Mouse (Mus musculus): ENCODE data around the gene Mrnip. TPM values are rescaled to one million over a fixed set of nuclear protein-coding genes. Genes with fewer than 3 reads are reported as not detected.

The Mrnip gene
- polyA plus RNA-seq, 1 experiment from 2014 or later: 39.2 TPM

DNA sequence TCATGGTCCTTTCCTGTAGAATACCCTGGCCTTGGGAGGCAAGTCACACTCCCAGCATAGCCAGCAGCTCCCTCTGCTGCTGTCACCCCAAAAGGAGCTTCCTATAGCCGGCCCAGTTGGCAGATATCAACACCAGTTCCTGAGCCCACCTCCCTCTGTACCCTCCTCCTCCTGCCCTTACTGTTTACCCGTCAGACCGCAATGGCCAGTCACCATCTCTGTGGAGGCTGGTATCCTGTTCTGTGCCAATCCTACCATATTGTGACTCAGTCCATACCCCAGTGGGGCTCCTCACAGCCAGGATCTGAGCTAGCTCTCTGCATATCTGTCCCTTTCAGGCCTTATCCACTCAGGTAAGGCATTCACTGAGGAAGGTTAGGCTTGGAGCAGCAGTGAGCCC lies 28.7 kb upstream of the Mrnip start:
- Histone ChIP-seq H3K4me1 (ENCODE audit: control insufficient read depth, insufficient read depth, low read length) (no peaks in the 10 kb centered on the region), H3K27ac (ENCODE audit: low read length) (no peak overlapping the region), H3K4me2 (ENCODE audit: low read length) (no peak overlapping the region), H3K27me3 (ENCODE audit: control insufficient read depth, insufficient read depth, low read depth, low read length) (no peaks in the 10 kb centered on the region), H3K9me3 (replicated peaks; ENCODE audit: control insufficient read depth, low read length, poor library complexity, severe bottlenecking) (no peaks in the 10 kb centered on the region), H3K36me3 (ENCODE audit: control insufficient read depth, insufficient read depth, low read length) (peaks cover 57% of the 10 kb centered on the region), H3K9ac (ENCODE audit: low read depth, low read length) (no peak overlapping the region), H3K4me3 (ENCODE audit: low read depth, low read length) (no peak overlapping the region)
- WGBS: 88% methylated on average over 3 of the region's 3 CpGs
- no peak for ATAC-seq

DNA sequence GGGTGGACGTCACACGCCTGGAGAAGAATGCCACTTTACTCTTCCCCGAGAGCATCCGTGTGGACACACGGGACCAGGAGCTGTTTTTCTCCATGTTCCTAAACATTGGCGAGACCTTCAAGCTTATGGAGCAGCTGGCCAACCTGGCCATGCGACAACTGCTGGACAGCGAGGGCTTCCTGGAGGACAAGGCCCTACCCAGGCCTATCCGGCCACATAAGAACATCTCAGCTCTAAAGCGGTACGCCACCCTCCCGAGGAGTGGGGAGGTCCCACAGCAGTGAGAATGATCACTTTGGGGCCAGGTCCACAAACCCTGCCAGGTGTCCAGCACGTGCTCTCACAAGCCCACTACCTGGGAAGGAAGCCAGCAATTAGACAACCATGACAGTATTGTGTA lies 28.1 kb upstream of the Mrnip start:
- H3K36me3 ChIP-seq (ENCODE audit: control insufficient read depth, insufficient read depth, low read length): peaks cover 57% of the 10 kb centered on the region
- H3K4me2 ChIP-seq (ENCODE audit: low read length): no peak overlapping the region
- H3K4me3 ChIP-seq (ENCODE audit: low read depth, low read length): no peak overlapping the region
- no peak for ATAC-seq
- H3K27ac ChIP-seq (ENCODE audit: low read length): no peak overlapping the region
- WGBS: 96% methylated on average over 13 of the region's 13 CpGs
- H3K4me1 ChIP-seq (ENCODE audit: control insufficient read depth, insufficient read depth, low read length): no peaks in the 10 kb centered on the region
- H3K9ac ChIP-seq (ENCODE audit: low read depth, low read length): no peak overlapping the region
- H3K27me3 ChIP-seq (ENCODE audit: control insufficient read depth, insufficient read depth, low read depth, low read length): no peaks in the 10 kb centered on the region
- no peaks in the 10 kb centered on the region for H3K9me3 ChIP-seq (replicated peaks; ENCODE audit: control insufficient read depth, low read length, poor library complexity, severe bottlenecking)

DNA sequence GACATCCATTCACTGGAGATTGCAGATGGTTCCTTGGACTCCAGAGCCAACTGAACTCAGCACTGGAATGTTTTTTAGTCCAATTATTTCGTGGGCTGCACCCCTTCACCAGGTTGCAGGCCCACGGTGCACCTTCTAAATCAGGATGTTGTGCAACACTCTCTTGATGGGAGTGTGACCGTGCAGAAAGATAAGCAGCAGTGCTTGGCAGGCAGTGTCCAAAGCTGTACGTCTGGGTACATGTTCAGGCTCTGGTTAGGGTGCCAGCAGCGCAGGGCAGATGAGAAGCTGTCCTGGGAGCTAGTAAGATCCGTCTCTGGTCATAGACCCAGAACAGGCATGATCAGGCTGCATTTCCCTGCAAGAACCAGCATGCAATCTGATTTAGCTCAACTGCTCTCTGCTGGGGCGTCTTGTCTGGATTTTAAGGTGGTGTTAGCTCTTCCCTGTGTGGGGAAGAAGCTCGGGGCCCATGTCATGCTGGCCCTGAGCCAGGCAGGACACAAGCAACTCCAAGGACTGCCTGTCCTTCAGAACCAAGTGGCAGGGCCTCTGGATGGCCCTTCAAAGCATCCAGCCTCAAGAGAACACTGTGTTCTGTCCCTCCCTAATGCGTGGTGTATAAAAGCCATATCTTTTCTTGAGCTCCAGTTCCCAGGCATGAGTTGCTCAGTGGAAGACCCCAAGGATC lies 26.8 kb upstream of the Mrnip start:
- Histone ChIP-seq H3K36me3 (ENCODE audit: control insufficient read depth, insufficient read depth, low read length) (peaks cover 60% of the 10 kb centered on the region), H3K4me2 (ENCODE audit: low read length) (no peak overlapping the region), H3K27me3 (ENCODE audit: control insufficient read depth, insufficient read depth, low read depth, low read length) (no peaks in the 10 kb centered on the region), H3K9ac (ENCODE audit: low read depth, low read length) (no peak overlapping the region), H3K4me3 (ENCODE audit: low read depth, low read length) (no peak overlapping the region), H3K4me1 (ENCODE audit: control insufficient read depth, insufficient read depth, low read length) (no peaks in the 10 kb centered on the region), H3K27ac (ENCODE audit: low read length) (no peak overlapping the region), H3K9me3 (replicated peaks; ENCODE audit: control insufficient read depth, low read length, poor library complexity, severe bottlenecking) (no peaks in the 10 kb centered on the region)
- no peak for ATAC-seq
- WGBS: 88% methylated on average over 9 of the region's 9 CpGs

DNA sequence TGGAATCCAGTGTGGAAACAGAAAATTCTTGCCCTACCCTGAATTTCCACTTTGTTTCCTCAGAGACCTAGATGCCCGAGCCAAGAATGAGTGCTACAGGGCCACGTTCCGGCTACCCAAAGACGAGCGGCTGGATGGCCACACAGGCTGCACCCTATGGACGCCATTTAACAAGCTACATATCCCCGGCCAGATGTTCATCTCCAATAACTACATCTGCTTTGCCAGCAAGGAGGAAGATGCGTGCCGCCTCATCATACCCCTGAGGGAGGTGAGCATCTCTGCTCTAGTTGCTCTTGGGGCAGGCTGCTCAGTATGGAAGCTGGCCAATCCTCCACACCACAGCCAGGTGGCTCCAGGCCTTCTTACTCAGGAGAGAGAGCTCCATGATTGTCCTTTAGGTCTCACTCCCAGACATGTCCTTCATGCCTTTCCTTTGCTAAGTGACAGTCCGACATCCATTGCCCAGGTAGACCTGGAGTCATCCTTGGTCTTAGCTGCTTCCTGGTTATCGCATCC lies 26.2 kb upstream of the Mrnip start:
- Histone ChIP-seq H3K4me1 (ENCODE audit: control insufficient read depth, insufficient read depth, low read length) (no peaks in the 10 kb centered on the region), H3K36me3 (ENCODE audit: control insufficient read depth, insufficient read depth, low read length) (peaks cover 60% of the 10 kb centered on the region), H3K27ac (ENCODE audit: low read length) (no peak overlapping the region), H3K27me3 (ENCODE audit: control insufficient read depth, insufficient read depth, low read depth, low read length) (no peaks in the 10 kb centered on the region), H3K4me2 (ENCODE audit: low read length) (no peak overlapping the region), H3K4me3 (ENCODE audit: low read depth, low read length) (no peak overlapping the region), H3K9ac (ENCODE audit: low read depth, low read length) (no peak overlapping the region), H3K9me3 (replicated peaks; ENCODE audit: control insufficient read depth, low read length, poor library complexity, severe bottlenecking) (no peaks in the 10 kb centered on the region)
- no peak for ATAC-seq
- WGBS: 96% methylated on average over 11 of the region's 11 CpGs

DNA sequence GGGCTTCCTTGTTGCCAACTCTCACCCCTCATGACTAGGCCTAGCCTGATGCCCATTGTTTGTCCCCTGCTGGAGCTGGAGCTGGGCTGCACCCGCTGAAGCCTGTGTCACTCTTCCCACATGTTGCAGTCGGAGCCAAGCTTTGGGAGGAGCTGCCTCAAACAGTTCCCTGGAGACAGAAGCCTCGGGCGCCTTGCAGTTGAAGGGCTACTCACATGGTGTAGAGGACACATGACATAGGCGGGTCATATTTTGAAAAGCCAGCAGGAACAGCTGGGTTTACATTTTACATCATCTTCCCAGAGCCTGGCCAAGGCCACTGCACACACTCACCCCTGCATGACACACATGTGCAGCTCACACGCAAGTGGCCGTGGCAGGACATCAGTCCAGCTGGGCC lies 25.0 kb upstream of the Mrnip start:
- Histone ChIP-seq H3K9ac (ENCODE audit: low read depth, low read length) (no peak overlapping the region), H3K4me1 (ENCODE audit: control insufficient read depth, insufficient read depth, low read length) (no peaks in the 10 kb centered on the region), H3K9me3 (replicated peaks; ENCODE audit: control insufficient read depth, low read length, poor library complexity, severe bottlenecking) (no peaks in the 10 kb centered on the region), H3K36me3 (ENCODE audit: control insufficient read depth, insufficient read depth, low read length) (peaks cover 65% of the 10 kb centered on the region), H3K27me3 (ENCODE audit: control insufficient read depth, insufficient read depth, low read depth, low read length) (no peaks in the 10 kb centered on the region), H3K4me2 (ENCODE audit: low read length) (no peak overlapping the region), H3K27ac (ENCODE audit: low read length) (no peak overlapping the region), H3K4me3 (ENCODE audit: low read depth, low read length) (no peak overlapping the region)
- no peak for ATAC-seq
- WGBS: 93% methylated on average over 7 of the region's 7 CpGs

DNA sequence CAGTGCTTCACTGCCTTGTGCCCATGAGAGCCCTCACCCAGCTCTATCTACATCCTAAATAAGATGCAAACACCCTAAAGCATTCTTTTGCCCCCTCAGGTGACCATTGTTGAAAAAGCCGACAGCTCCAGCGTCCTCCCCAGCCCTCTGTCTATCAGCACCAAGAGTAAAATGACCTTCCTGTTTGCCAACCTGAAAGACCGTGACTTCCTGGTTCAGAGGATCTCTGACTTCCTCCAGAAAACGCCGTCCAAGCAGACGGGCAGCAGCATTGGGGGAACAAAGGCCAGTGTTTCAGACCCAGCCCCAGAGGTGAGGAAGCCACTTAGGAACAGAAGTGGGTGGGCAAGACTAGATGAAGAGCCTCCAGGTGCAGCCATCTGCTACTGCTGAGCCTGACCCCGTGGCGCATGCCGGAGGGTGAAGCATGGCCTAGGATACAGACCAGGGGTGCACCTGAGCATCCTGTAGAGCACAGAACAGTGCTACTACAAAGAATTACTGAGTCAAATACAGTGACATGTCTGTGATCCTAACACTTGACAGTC lies 24.6 kb upstream of the Mrnip start:
- H3K4me1 ChIP-seq (ENCODE audit: control insufficient read depth, insufficient read depth, low read length): no peaks in the 10 kb centered on the region
- H3K9ac ChIP-seq (ENCODE audit: low read depth, low read length): no peak overlapping the region
- peaks cover 67% of the 10 kb centered on the region for H3K36me3 ChIP-seq (ENCODE audit: control insufficient read depth, insufficient read depth, low read length)
- H3K27me3 ChIP-seq (ENCODE audit: control insufficient read depth, insufficient read depth, low read depth, low read length): no peaks in the 10 kb centered on the region
- no peak overlapping the region for H3K4me2 ChIP-seq (ENCODE audit: low read length)
- WGBS: 90% methylated on average over 9 of the region's 9 CpGs
- ATAC-seq: no peak
- H3K27ac ChIP-seq (ENCODE audit: low read length): no peak overlapping the region
- no peak overlapping the region for H3K4me3 ChIP-seq (ENCODE audit: low read depth, low read length)
- H3K9me3 ChIP-seq (replicated peaks; ENCODE audit: control insufficient read depth, low read length, poor library complexity, severe bottlenecking): no peaks in the 10 kb centered on the region

DNA sequence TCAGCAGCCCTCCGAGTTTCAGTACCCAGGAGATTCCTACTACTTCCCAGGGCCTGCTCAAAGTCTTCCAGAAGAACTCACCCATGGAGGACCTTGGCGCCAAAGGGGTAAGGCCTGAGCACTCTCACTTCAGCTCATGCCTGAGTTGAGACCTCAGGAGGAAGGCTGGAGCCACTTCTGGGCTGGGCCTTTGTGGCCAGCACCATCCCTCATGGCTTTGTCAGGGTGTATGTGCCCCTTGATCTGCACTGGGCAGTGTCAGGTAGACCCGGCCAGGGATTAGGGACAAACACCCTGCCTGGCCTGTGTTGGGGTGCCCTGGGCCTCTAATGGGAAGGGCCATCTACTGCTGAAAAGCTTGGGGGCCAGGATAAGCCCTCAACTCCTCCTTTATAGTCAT lies 22.9 kb upstream of the Mrnip start:
- no peak overlapping the region for H3K9ac ChIP-seq (ENCODE audit: low read depth, low read length)
- no peak overlapping the region for H3K4me3 ChIP-seq (ENCODE audit: low read depth, low read length)
- H3K27me3 ChIP-seq (ENCODE audit: control insufficient read depth, insufficient read depth, low read depth, low read length): no peaks in the 10 kb centered on the region
- H3K9me3 ChIP-seq (replicated peaks; ENCODE audit: control insufficient read depth, low read length, poor library complexity, severe bottlenecking): no peaks in the 10 kb centered on the region
- no peaks in the 10 kb centered on the region for H3K4me1 ChIP-seq (ENCODE audit: control insufficient read depth, insufficient read depth, low read length)
- no peak overlapping the region for H3K4me2 ChIP-seq (ENCODE audit: low read length)
- H3K36me3 ChIP-seq (ENCODE audit: control insufficient read depth, insufficient read depth, low read length): peaks cover 64% of the 10 kb centered on the region
- 87% methylated on average over 3 of the region's 3 CpGs for WGBS
- ATAC-seq: no peak
- no peak overlapping the region for H3K27ac ChIP-seq (ENCODE audit: low read length)

- no peak overlapping the region for H3K4me2 ChIP-seq (ENCODE audit: low read length)
- H3K4me1 ChIP-seq (ENCODE audit: control insufficient read depth, insufficient read depth, low read length): no peaks in the 10 kb centered on the region
- peaks cover 75% of the 10 kb centered on the region for H3K36me3 ChIP-seq (ENCODE audit: control insufficient read depth, insufficient read depth, low read length)
- H3K9me3 ChIP-seq (replicated peaks; ENCODE audit: control insufficient read depth, low read length, poor library complexity, severe bottlenecking): no peaks in the 10 kb centered on the region
- H3K4me3 ChIP-seq (ENCODE audit: low read depth, low read length): no peak overlapping the region
- 83% methylated on average over 9 of the region's 9 CpGs for WGBS
- ATAC-seq: no peak
- H3K27ac ChIP-seq (ENCODE audit: low read length): no peak overlapping the region
- H3K9ac ChIP-seq (ENCODE audit: low read depth, low read length): no peak overlapping the region
- no peaks in the 10 kb centered on the region for H3K27me3 ChIP-seq (ENCODE audit: control insufficient read depth, insufficient read depth, low read depth, low read length)
Measured at GRCm38 (mm10) chr11:50154166-50154565, 20.1 kb upstream of the Mrnip start.

DNA sequence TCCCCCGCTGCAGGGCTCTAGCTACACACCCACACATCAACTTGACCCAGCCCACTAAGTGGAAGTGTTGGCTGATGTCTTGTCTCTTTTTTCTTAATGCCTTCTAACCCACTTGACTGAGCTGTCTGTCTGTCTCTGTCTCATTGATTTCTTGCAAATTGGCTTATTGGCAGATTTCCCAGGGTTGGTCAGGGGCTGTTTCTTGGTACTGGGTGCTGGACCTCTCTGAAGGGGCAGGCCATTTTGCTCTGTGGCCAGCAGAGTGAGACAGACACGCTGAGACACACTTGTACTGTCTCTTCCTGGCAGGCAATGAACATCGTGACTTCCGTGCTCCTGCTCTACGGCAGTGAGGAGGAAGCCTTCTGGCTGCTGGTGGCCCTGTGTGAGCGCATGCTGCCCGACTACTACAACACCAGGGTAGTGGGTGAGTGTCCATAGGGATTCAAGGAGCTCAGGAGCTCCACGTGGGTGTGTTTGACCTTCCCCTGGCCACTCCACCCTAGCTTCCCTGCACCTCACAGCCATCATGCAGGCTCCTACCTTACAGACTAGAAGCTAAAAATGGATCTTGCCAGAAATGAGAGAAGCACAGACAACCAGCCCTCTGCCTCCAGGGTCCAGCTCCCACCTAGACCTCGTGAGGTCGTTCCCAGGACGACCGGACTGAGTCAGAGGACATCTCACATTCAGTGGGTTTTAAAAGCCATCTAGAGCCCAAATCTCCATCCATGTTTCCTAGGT lies 19.3 kb upstream of the Mrnip start:
- Histone ChIP-seq H3K4me1 (ENCODE audit: control insufficient read depth, insufficient read depth, low read length) (no peaks in the 10 kb centered on the region), H3K36me3 (ENCODE audit: control insufficient read depth, insufficient read depth, low read length) (peaks cover 75% of the 10 kb centered on the region), H3K4me2 (ENCODE audit: low read length) (no peak overlapping the region), H3K9ac (ENCODE audit: low read depth, low read length) (no peak overlapping the region), H3K4me3 (ENCODE audit: low read depth, low read length) (no peak overlapping the region), H3K27ac (ENCODE audit: low read length) (no peak overlapping the region), H3K27me3 (ENCODE audit: control insufficient read depth, insufficient read depth, low read depth, low read length) (no peaks in the 10 kb centered on the region), H3K9me3 (replicated peaks; ENCODE audit: control insufficient read depth, low read length, poor library complexity, severe bottlenecking) (no peaks in the 10 kb centered on the region)
- no peak for ATAC-seq
- 88% methylated on average over 12 of the region's 12 CpGs for WGBS
